Mouse (Mus musculus) spleen, adult 18-20 months (tissue): Measurements from ENCODE around the gene 4930512M02Rik.
"Not testable (repeated sequence)": the region's sequence is repeated elsewhere in the genome, so short reads cannot be mapped to it uniquely, and the experiment has no call there.

Source experiments
- DNase-seq, 2 experiments: peaks; one replicate each; pipeline ENCODE4 v3.0.0; 2022; ENCODE audit warnings: mixed read lengths in 2 of 2

The 4930512M02Rik gene

GRCm38 (mm10) chr11:11627735-11628134 is at the start of gene 4930512M02Rik:
Gene 4930512M02Rik (minus strand): TSS chr11:11627835.
- not testable (repeated sequence) for DNase-seq

DNA sequence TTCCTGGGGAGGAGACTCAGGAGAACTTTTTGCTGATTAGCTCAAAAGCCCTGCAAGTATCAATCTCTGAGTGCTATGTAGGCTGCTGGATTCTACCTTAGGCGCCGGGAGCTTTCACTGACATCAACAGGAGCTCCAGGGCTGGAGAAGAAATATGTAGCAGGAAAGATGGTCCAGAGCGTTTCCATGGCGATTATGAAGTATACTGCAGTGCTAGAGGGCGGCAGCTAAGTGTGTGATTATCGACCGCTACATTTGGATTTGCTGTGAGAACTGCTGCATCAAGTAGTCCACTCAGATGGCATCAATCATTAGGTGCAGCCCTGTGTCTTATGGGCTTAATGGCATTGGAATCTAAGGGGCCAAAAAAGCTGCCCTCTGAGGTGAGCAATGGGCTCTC is 49.5 kb upstream of the 4930512M02Rik start:
- DNase-seq: no peak

DNA sequence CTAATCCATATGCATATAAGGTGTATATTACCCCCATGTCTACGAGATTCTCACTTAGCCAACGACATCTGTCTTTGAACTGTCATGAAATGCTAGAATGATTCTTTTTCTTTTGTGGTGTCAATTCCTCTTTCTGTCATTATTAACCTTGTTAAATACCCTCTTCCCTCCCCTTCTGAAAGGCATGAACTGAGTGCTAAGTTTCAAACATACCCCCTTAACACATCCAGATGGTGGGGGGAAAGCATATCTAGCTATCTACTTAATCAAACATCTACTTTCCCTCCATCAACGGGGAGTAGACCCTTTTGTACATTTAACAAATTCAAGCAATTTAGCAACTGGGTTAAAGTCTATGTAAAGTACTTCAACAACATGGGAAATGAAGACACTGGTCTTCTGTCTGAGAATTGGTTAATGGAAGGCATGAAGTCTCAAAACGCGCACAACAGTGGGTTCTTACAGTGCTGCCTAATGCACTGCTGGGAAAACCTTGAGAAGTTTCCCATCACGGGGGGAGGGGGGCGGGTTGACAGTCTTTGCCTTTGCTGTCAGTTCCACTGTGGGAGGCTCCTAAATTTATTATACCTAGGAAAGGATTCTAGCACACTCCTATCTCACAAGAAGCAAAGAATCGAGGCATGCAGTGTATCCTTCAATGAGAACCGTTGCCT is 48.6 kb upstream of the 4930512M02Rik start:
- no peak for DNase-seq

DNA sequence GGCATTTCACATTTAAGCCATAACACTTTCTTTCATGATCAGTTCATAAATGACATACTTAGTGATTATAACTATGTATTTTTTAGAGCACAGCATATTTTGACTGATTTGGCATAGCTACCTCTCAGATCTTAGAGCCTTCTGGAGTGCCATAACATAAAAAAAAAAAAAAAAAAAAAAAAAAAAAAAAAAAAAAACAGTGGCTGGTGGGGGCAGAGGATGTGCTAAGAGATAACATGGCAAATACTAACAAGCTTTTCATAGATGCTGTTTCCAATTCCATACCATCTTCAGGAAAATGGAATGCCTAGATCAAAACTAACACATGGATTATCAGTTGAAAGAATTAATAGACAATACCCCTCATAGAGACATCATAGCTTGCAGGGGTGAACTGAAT is 47.4 kb upstream of the 4930512M02Rik start:
- no peak for DNase-seq

DNA sequence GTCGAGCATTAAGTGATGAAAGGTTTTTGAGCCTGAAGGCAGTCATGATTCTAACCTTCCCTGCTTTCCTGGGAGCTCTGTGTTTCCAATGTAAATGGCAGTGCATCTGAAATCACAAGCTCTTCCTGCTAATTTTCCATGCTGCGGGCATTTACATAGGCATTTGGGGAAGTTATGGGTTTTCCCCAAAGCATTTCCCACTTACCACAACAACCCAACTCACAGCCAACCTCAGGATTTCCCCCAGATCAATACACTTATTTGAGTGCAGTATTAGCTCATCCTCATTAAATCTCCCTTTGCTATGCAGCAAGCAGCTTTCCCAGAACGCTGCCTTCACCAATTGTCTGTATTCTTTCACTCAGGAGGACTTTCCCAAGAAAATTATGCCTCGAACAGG is 45.3 kb upstream of the 4930512M02Rik start:
- no peak for DNase-seq

- DNase-seq: no peak
These were observed 40.3 kb upstream of the 4930512M02Rik start for GRCm38 (mm10) chr11:11667922-11668290.

- peak in 1 of 2 experiments; percentile 24 for DNase-seq
These were observed 39.8 kb upstream of the 4930512M02Rik start for GRCm38 (mm10) chr11:11667254-11667921.

GRCm38 (mm10) chr11:11660651-11661050 is 33.0 kb upstream of the 4930512M02Rik start:
- DNase-seq: no peak

GRCm38 (mm10) chr11:11658834-11659233 is 31.2 kb upstream of the 4930512M02Rik start:
- DNase-seq: no peak

DNA sequence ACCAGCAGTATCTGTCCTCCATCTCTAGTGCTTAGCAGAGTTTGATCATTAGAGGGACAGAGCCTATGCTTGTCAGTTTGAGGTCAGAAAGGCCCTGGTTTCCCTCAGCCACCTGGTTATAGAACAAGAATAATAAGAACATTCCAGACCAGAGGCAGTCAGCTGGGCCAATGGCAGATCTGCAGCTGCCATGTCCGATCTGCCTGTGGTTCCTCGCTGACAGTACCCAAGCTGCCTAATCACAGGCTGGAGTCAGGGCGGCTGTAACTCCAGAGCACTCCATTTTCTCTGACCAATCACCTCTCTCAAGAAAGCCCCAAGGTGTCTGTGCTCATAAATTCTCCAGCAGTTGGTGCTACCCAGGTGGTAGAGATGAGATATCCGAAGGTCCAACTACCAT is 30.0 kb upstream of the 4930512M02Rik start:
- DNase-seq: no peak

GRCm38 (mm10) chr11:11656995-11657530 is 29.4 kb upstream of the 4930512M02Rik start:
- DNase-seq: peak in 1 of 2 experiments; percentile 43

GRCm38 (mm10) chr11:11656388-11656787 is 28.8 kb upstream of the 4930512M02Rik start:
- no peak for DNase-seq

- DNase-seq: no peak
These were observed 16.7 kb upstream of the 4930512M02Rik start for GRCm38 (mm10) chr11:11644303-11644702.

GRCm38 (mm10) chr11:11624073-11624705 is 3.4 kb downstream of the 4930512M02Rik start:
- DNase-seq: no peak

DNA sequence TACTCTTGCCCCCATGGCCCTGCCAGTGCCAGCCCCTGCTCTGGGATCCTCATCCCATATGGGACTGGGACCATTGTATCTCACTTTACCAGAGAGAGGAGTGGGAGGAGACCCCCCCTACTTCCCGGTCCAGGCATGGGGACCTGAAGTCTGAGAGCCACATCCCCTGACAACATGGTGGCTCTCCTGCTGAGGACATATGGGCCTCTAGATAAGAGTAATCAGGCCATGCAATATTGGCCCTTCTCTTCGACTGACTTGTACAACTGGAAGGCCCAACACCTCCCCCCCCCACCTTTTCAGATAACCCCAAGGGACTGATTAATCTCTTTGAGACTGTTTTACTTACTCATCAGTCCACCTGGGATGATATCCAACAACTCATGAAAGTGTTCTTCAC is 18.4 kb downstream of the 4930512M02Rik start:
- DNase-seq: no peak

- no peak for DNase-seq
These were observed 40.3 kb downstream of the 4930512M02Rik start for GRCm38 (mm10) chr11:11587327-11587726.

GRCm38 (mm10) chr11:11586423-11586822 is 41.2 kb downstream of the 4930512M02Rik start:
- no peak for DNase-seq

GRCm38 (mm10) chr11:11573691-11574090 is 53.9 kb downstream of the 4930512M02Rik start:
- DNase-seq: peak in 1 of 2 experiments; percentile 27

- no peak for DNase-seq
These were observed 56.9 kb downstream of the 4930512M02Rik start for GRCm38 (mm10) chr11:11570747-11571146.

- peak in 1 of 2 experiments; percentile 45 for DNase-seq
These were observed 58.0 kb downstream of the 4930512M02Rik start for GRCm38 (mm10) chr11:11569466-11570132.

DNA sequence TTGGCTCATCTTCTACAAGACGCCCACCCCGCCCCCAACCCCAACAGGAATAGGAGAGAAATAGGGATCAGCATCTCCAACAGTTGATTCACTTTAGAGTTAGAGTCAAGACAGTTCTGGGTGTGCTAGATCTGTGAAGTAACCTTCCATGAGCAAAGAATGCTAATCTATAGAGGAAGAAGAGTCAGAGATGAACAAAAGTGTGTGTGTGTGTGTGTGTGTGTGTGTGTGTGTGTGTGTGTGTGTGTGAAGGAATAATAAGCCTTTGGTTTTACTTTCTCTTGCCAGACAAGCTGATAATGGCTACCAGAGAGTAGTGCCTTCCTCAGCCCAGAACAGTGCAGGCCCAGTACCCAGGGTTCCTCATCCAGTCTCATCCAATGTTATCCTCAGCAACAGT is 59.6 kb downstream of the 4930512M02Rik start:
- DNase-seq: no peak

DNA sequence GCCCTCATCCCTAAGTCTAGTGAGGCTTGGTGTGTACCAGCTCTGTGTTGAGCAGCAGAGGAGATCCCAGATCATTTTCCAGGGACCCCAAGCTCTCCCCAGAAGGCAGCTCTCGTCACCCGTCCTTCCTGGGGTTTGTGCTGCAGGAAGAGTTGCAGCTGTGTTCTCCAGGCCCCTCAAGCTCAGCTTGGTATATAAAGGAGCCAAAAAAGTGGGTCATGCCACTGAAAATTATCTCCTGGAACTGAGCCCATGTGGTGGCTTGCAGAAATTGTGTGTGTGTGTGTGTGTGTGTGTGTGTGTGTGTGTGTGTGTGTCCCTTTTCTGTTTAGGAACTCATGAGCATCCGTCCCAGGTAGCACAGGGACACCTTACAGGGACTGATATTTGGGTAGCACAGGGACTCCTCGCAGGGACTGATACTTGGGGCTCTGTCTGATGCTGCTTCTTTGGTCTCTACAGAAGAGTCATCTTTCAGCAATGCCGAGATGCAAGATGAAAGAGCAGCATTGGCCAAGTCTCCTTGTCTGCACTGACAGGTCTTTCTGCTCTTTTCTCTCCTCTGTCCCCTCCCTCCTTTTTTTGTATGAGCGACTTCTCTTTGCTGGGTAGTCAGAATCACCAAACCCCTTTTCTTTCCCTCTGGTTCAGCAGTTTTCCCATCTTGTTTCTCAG is 62.4 kb downstream of the 4930512M02Rik start:
- no peak for DNase-seq
